In genomic region chr4:141899936-141900335, GRCm38 (mm10) we compare ENCODE assay signal across 10 mouse cellular contexts. TPM values are rescaled to one million over a fixed set of nuclear protein-coding genes. Genes with fewer than 3 reads are reported as not detected.
DNase-seq lines count a peak whose midpoint lies in the region; ATAC-seq and TF ChIP-seq lines count a peak whose summit lies in the region.
"Had no signal": no experiment of that assay in that cellular context is flagged by ENCODE, and none has a peak within 500 bp of the region (broad histone marks: within the 10 kb centered on the region; RNA-seq: fewer than 3 reads in every experiment).

No protein-coding gene starts in this region.

- H3K27ac ChIP-seq in forebrain, embryonic 12.5 days = peak overlapping the region; percentile 96
- peak overlapping the region; percentile 70 for H3K27ac ChIP-seq in hindbrain, postnatal 0 days
- H3K27ac ChIP-seq in neural tube, embryonic 12.5 days = peak overlapping the region; percentile 17; the same call in 1 of the 2 replicates

- H3K9me3 ChIP-seq in forebrain, embryonic 12.5 days = no peaks in the 10 kb centered on the region
- H3K9me3 ChIP-seq in hindbrain, postnatal 0 days (ENCODE audit: low read length) = no peaks in the 10 kb centered on the region
- no peaks in the 10 kb centered on the region for H3K9me3 ChIP-seq in neural tube, embryonic 12.5 days

- no peaks in the 10 kb centered on the region for H3K27me3 ChIP-seq in forebrain, embryonic 12.5 days
- H3K27me3 ChIP-seq in hindbrain, postnatal 0 days (ENCODE audit: insufficient read depth, low read length) = no peaks in the 10 kb centered on the region
- no peaks in the 10 kb centered on the region for H3K27me3 ChIP-seq in neural tube, embryonic 12.5 days (replicated peaks)
- H3K27me3 ChIP-seq: Patski had no signal

- peak; percentile 34 for ATAC-seq in forebrain, embryonic 12.5 days (ENCODE audit: low FRiP score)
- ATAC-seq in hindbrain, postnatal 0 days = peak; percentile 41
- peak; percentile 23 for ATAC-seq in neural tube, embryonic 12.5 days (ENCODE audit: low FRiP score, low read depth)
- ATAC-seq in activated CD4-positive, CD25-positive, alpha-beta regulatory T cell, adult 4 months = no peak
- ATAC-seq in megakaryocyte, adult 5-6 weeks (ENCODE audit: poor library complexity, severe bottlenecking) = no peak
- ATAC-seq in erythroblast, adult 5-6 weeks (replicated peaks; ENCODE audit: low FRiP score, poor library complexity, severe bottlenecking) = no peak
- ATAC-seq: Patski had no signal

- peak overlapping the region; percentile 10; the same call in 1 of the 2 replicates for H3K4me2 ChIP-seq in forebrain, embryonic 12.5 days
- H3K4me2 ChIP-seq in hindbrain, postnatal 0 days (ENCODE audit: low read depth, low read length) = no peak overlapping the region
- peak overlapping the region; percentile 26 for H3K4me2 ChIP-seq in neural tube, embryonic 12.5 days (replicated peaks)

- no peak overlapping the region for H3K4me3 ChIP-seq in forebrain, embryonic 12.5 days (replicated peaks)
- no peak overlapping the region for H3K4me3 ChIP-seq in hindbrain, postnatal 0 days (ENCODE audit: low read length)
- H3K4me3 ChIP-seq in neural tube, embryonic 12.5 days = no peak overlapping the region

- WGBS in forebrain, embryonic 12.5 days = 1% methylated on average over 8 of the region's 8 CpGs
- WGBS in hindbrain, postnatal 0 days = 8% methylated on average over 8 of the region's 8 CpGs
- 3% methylated on average over 8 of the region's 8 CpGs for WGBS in neural tube, embryonic 12.5 days

- H3K4me1 ChIP-seq in forebrain, embryonic 12.5 days = peaks cover 69% of the 10 kb centered on the region
- H3K4me1 ChIP-seq in hindbrain, postnatal 0 days (ENCODE audit: insufficient read depth, low read length) = peaks cover 20% of the 10 kb centered on the region
- peaks cover 52% of the 10 kb centered on the region for H3K4me1 ChIP-seq in neural tube, embryonic 12.5 days

- no peaks in the 10 kb centered on the region for H3K36me3 ChIP-seq in forebrain, embryonic 12.5 days (replicated peaks)
- no peaks in the 10 kb centered on the region for H3K36me3 ChIP-seq in hindbrain, postnatal 0 days (ENCODE audit: insufficient read depth, low read length)
- no peaks in the 10 kb centered on the region for H3K36me3 ChIP-seq in neural tube, embryonic 12.5 days

- no peak for TF ChIP-seq CTCF in hindbrain, postnatal 0 days (IDR thresholded peaks at IDR 0.05; ENCODE audit: low read depth)

- DNase-seq in layer of hippocampus, postnatal 10 days (ENCODE audit: low spot score in 2 of 2) = peak; percentile 25 to 49
- no peak for DNase-seq in layer of hippocampus, adult 9-11 months
- DNase-seq in hindbrain, postnatal 0 days (ENCODE audit: low spot score) = peak; percentile 82

- H3K9ac ChIP-seq in forebrain, embryonic 12.5 days = no peak overlapping the region
- no peak overlapping the region for H3K9ac ChIP-seq in hindbrain, postnatal 0 days (replicated peaks; ENCODE audit: low read length)
- H3K9ac ChIP-seq in neural tube, embryonic 12.5 days = no peak overlapping the region

RNA-seq across cellular contexts. Expression of gene Efhd2, which starts 25.2 kb away (rescaled TPM):
- total RNA-seq in layer of hippocampus, postnatal 10 days (2021) = 10 to 100 TPM; 43.8 to 46.9 TPM
- polyA plus RNA-seq in forebrain, embryonic 12.5 days (2016; fragmentation: Nextera tagmentation; extraction: Ambion mirVana) = 75.3 and 90.6 TPM in 2 replicates
- 39.4 and 49.2 TPM in 2 replicates for total RNA-seq in hindbrain, postnatal 0 days (2014; rRNA removed)
- 62.5 and 64.8 TPM in 2 replicates for polyA plus RNA-seq in hindbrain, postnatal 0 days (2015; fragmentation: Nextera tagmentation; extraction: Ambion mirVana)
- 75.9 and 79.1 TPM in 2 replicates for polyA plus RNA-seq in neural tube, embryonic 12.5 days (2016; fragmentation: Nextera tagmentation; extraction: Ambion mirVana)
- polyA plus RNA-seq in activated CD4-positive, CD25-positive, alpha-beta regulatory T cell, adult 4 months (2017; shearing (Covaris generic)) = 10 to 100 TPM; 23.5 to 26.9 TPM
- 77.1 and 79.0 TPM in 2 replicates for total RNA-seq in megakaryocyte, adult 5-6 weeks (2015)
- 79.7 and 97.2 TPM in 2 replicates for total RNA-seq in megakaryocyte, adult 5-6 weeks (2017)
- total RNA-seq in erythroblast, adult 5-6 weeks (2015; ENCODE audit: low replicate concordance) = 17.6 and 22.5 TPM in 2 replicates
- total RNA-seq in erythroblast, adult 5-6 weeks (2017; ENCODE audit: low replicate concordance) = 13.9 and 19.6 TPM in 2 replicates

RNA-seq across cellular contexts. Expression of gene Ctrc, which starts 53.8 kb away (rescaled TPM):
- not detected for total RNA-seq in layer of hippocampus, postnatal 10 days (2021)
- polyA plus RNA-seq in forebrain, embryonic 12.5 days (2016; fragmentation: Nextera tagmentation; extraction: Ambion mirVana) = not detected in 2 replicates
- not detected in 2 replicates for total RNA-seq in hindbrain, postnatal 0 days (2014; rRNA removed)
- not detected in 2 replicates for polyA plus RNA-seq in hindbrain, postnatal 0 days (2015; fragmentation: Nextera tagmentation; extraction: Ambion mirVana)
- polyA plus RNA-seq in neural tube, embryonic 12.5 days (2016; fragmentation: Nextera tagmentation; extraction: Ambion mirVana) = not detected in 2 replicates
- polyA plus RNA-seq in activated CD4-positive, CD25-positive, alpha-beta regulatory T cell, adult 4 months (2017; shearing (Covaris generic)) = not detected
- not detected in 2 replicates for total RNA-seq in megakaryocyte, adult 5-6 weeks (2015)
- not detected in 2 replicates for total RNA-seq in megakaryocyte, adult 5-6 weeks (2017)
- not detected in 2 replicates for total RNA-seq in erythroblast, adult 5-6 weeks (2015; ENCODE audit: low replicate concordance)
- not detected in 2 replicates for total RNA-seq in erythroblast, adult 5-6 weeks (2017; ENCODE audit: low replicate concordance)
- total RNA-seq: gastrocnemius, postnatal 4 days had no signal
- polyA plus RNA-seq: Patski had no signal

Comparison
In these comparisons a context has a peak if more than half of its experiments do, and no peak if none do; other contexts are left out.
1. ATAC-seq: peak in forebrain, embryonic 12.5 days (single experiment), hindbrain, postnatal 0 days (single experiment) and neural tube, embryonic 12.5 days (single experiment); none in activated CD4-positive, CD25-positive, alpha-beta regulatory T cell, adult 4 months (single experiment), megakaryocyte, adult 5-6 weeks (single experiment) and erythroblast, adult 5-6 weeks (single experiment).
2. H3K27ac ChIP-seq: peak in every context shown above with its lines; median percentile 96 in forebrain, embryonic 12.5 days; 70 in hindbrain, postnatal 0 days; 17 in neural tube, embryonic 12.5 days.